Mouse (Mus musculus) CH12.LX (cell line): ENCODE results near the gene Lrig3. TPM values are rescaled to one million over a fixed set of nuclear protein-coding genes. Genes with fewer than 3 reads are reported as not detected.

Experiments used
- DNase-seq: peaks from one replicate; pipeline ENCODE4 v3.0.0-alpha.2; 2013; ENCODE audit errors: extremely low read depth
- H3K27ac ChIP-seq: 2 replicates; pipeline ENCODE4 v1.5.1; 2012; ENCODE audit warnings: low read depth, mild to moderate bottlenecking, control low read depth, moderate library complexity; ENCODE audit not compliant: insufficient read depth
- H3K27me3 ChIP-seq: replicated peaks from 2 replicates; pipeline ENCODE3; 2012; ENCODE audit warnings: inconsistent platforms
- H3K36me3 ChIP-seq, 2 experiments: replicated peaks in 1 of 2; 2 replicates each; pipeline versions ENCODE3 to v1.6.1; 2012; ENCODE audit warnings: inconsistent platforms in 1 of 2, low read length in 1 of 2, mild to moderate bottlenecking in 1 of 2, mixed read lengths in 1 of 2, moderate library complexity in 1 of 2; ENCODE audit not compliant: control insufficient read depth in 1 of 2, insufficient read depth in 1 of 2
- H3K4me1 ChIP-seq, 2 experiments: 2 replicates each; pipeline ENCODE4 v1.6.1; 2012; ENCODE audit warnings: inconsistent platforms in 1 of 2, moderate library complexity in 1 of 2; ENCODE audit not compliant: insufficient read depth in 2 of 2, control insufficient read depth in 1 of 2
- H3K4me2 ChIP-seq: 2 replicates; pipeline ENCODE4 v1.6.1; 2012; ENCODE audit warnings: low read depth, mild to moderate bottlenecking, control low read depth; ENCODE audit not compliant: poor library complexity, insufficient read depth, severe bottlenecking
- H3K4me3 ChIP-seq, 3 experiments: fragments of 150-350 bp in 1 of 3; sonication (generic) in 1 of 3; replicated peaks in 1 of 3; 2 replicates each; pipeline versions ENCODE3 to v1.5.1; 2011 to 2012; ENCODE audit warnings: low read depth in 2 of 3, low read length in 2 of 3, mild to moderate bottlenecking in 2 of 3, moderate library complexity in 2 of 3, control low read depth in 1 of 3, improper control_type of control experiment in 1 of 3, inconsistent platforms in 1 of 3, mixed read lengths in 1 of 3; ENCODE audit not compliant: poor library complexity in 1 of 3
- H3K79me2 ChIP-seq: replicated peaks from 2 replicates; pipeline ENCODE4 v1.6.1; 2012; ENCODE audit warnings: mild to moderate bottlenecking, moderate library complexity; ENCODE audit not compliant: control insufficient read depth, poor library complexity, insufficient read depth, severe bottlenecking; ENCODE audit errors: extremely low read depth
- H3K9ac ChIP-seq: 2 replicates; pipeline ENCODE4 v1.6.1; 2012; ENCODE audit warnings: low read depth, mild to moderate bottlenecking, control low read depth, moderate library complexity; ENCODE audit not compliant: insufficient read depth
- H3K9me3 ChIP-seq: replicated peaks from 2 replicates; pipeline ENCODE3; 2012; ENCODE audit warnings: low read length, inconsistent platforms, mixed read lengths
- E2F4 ChIP-seq: IDR thresholded peaks from 2 replicates; pipeline ENCODE4 v1.6.1; 2011; ENCODE audit warnings: low read depth, low read length, improper control_type of control experiment; ENCODE audit not compliant: insufficient replicate concordance
- ELF1 ChIP-seq: IDR thresholded peaks from 2 replicates; pipeline ENCODE4 v1.6.1; 2014; ENCODE audit warnings: low read depth, mild to moderate bottlenecking, inconsistent platforms, low read length, improper control_type of control experiment
- EP300 ChIP-seq: IDR thresholded peaks from 2 replicates; pipeline ENCODE4 v1.6.1; 2011; ENCODE audit warnings: low read length, improper control_type of control experiment
- ETS1 ChIP-seq: conservative IDR thresholded peaks from 2 replicates; pipeline ENCODE4 v1.6.1; 2012; ENCODE audit warnings: low read depth, mild to moderate bottlenecking, inconsistent platforms, low read length, improper control_type of control experiment, moderate library complexity
- GABPA ChIP-seq: IDR thresholded peaks from 2 replicates; pipeline ENCODE4 v1.6.1; 2012; ENCODE audit warnings: low read depth, low read length, improper control_type of control experiment, inconsistent platforms; ENCODE audit not compliant: insufficient replicate concordance
- HCFC1 ChIP-seq: IDR thresholded peaks from 2 replicates; pipeline ENCODE4 v1.6.1; 2012; ENCODE audit warnings: low read depth, mild to moderate bottlenecking, inconsistent platforms, low read length, improper control_type of control experiment
- IRF4 ChIP-seq: IDR thresholded peaks from 2 replicates; pipeline ENCODE4 v1.6.1; 2014; ENCODE audit warnings: low read depth, mild to moderate bottlenecking, inconsistent platforms, low read length, improper control_type of control experiment
- KAT2A ChIP-seq: IDR thresholded peaks from 2 replicates; pipeline ENCODE4 v1.6.1; 2012; ENCODE audit warnings: low read length, improper control_type of control experiment, inconsistent platforms; ENCODE audit not compliant: insufficient replicate concordance
- MAX ChIP-seq: IDR thresholded peaks from 2 replicates; pipeline ENCODE4 v1.6.1; 2011; ENCODE audit warnings: low read length, improper control_type of control experiment
- MAZ ChIP-seq: IDR thresholded peaks from 2 replicates; pipeline ENCODE4 v1.6.1; 2012; ENCODE audit warnings: low read depth, mild to moderate bottlenecking, inconsistent platforms, low read length, improper control_type of control experiment, moderate library complexity
- MEF2A ChIP-seq: IDR thresholded peaks from 2 replicates; pipeline ENCODE4 v1.6.1; 2014; ENCODE audit warnings: low read depth, mild to moderate bottlenecking, inconsistent platforms, low read length, improper control_type of control experiment, borderline replicate concordance
- MXI1 ChIP-seq: IDR thresholded peaks from 2 replicates; pipeline ENCODE4 v1.6.1; 2011; ENCODE audit warnings: mild to moderate bottlenecking, low read depth, low read length, improper control_type of control experiment
- MYC ChIP-seq: IDR thresholded peaks from 2 replicates; pipeline ENCODE4 v1.6.1; 2011; ENCODE audit warnings: low read depth, mild to moderate bottlenecking, improper control_type of control experiment, low read length
- NELFE ChIP-seq: IDR thresholded peaks from 2 replicates; pipeline ENCODE4 v1.6.1; 2011; ENCODE audit warnings: low read depth, low read length, improper control_type of control experiment
- NRF1 ChIP-seq: IDR thresholded peaks from 2 replicates; pipeline ENCODE4 v1.6.1; 2014; ENCODE audit warnings: low read depth, mild to moderate bottlenecking, inconsistent platforms, low read length, improper control_type of control experiment, moderate library complexity
- PAX5 ChIP-seq: IDR thresholded peaks from 2 replicates; pipeline ENCODE4 v1.6.1; 2012; ENCODE audit warnings: low read length, inconsistent platforms, mixed read lengths
- POLR2A ChIP-seq: IDR thresholded peaks from 2 replicates; pipeline ENCODE4 v1.6.1; 2011; ENCODE audit warnings: low read depth, mild to moderate bottlenecking, improper control_type of control experiment, low read length
- POLR2AphosphoS2 ChIP-seq: IDR thresholded peaks from 2 replicates; pipeline ENCODE4 v1.6.1; 2011; ENCODE audit warnings: low read depth, low read length, improper control_type of control experiment
- RAD21 ChIP-seq: IDR thresholded peaks from 2 replicates; pipeline ENCODE4 v1.6.1; 2011; ENCODE audit warnings: low read depth, mild to moderate bottlenecking, low read length, improper control_type of control experiment, moderate library complexity
- SIN3A ChIP-seq: IDR thresholded peaks from 2 replicates; pipeline ENCODE4 v1.6.1; 2012; ENCODE audit warnings: low read length, improper control_type of control experiment, inconsistent platforms
- SMC3 ChIP-seq: IDR thresholded peaks from 2 replicates; pipeline ENCODE4 v1.6.1; 2011; ENCODE audit warnings: low read depth, low read length, improper control_type of control experiment
- TCF12 ChIP-seq: IDR thresholded peaks from 2 replicates; pipeline ENCODE4 v1.6.1; 2014; ENCODE audit warnings: low read depth, mild to moderate bottlenecking, inconsistent platforms, low read length, improper control_type of control experiment
- UBTF ChIP-seq: IDR thresholded peaks from 2 replicates; pipeline ENCODE4 v1.6.1; 2012; ENCODE audit warnings: low read depth, mild to moderate bottlenecking, inconsistent platforms, low read length, improper control_type of control experiment, moderate library complexity
- USF2 ChIP-seq: conservative IDR thresholded peaks from 2 replicates; pipeline ENCODE4 v1.6.1; 2011; ENCODE audit warnings: low read depth, low read length, improper control_type of control experiment
- ZC3H11A ChIP-seq: IDR thresholded peaks from 2 replicates; pipeline ENCODE4 v1.6.1; 2012; ENCODE audit warnings: low read depth, mild to moderate bottlenecking, inconsistent platforms, low read length, improper control_type of control experiment
- ZKSCAN1 ChIP-seq: IDR thresholded peaks from 2 replicates; pipeline ENCODE4 v1.6.1; 2012; ENCODE audit warnings: low read depth, inconsistent platforms, low read length, improper control_type of control experiment, borderline replicate concordance
- ZMIZ1 ChIP-seq: IDR thresholded peaks from 2 replicates; pipeline ENCODE4 v1.6.1; 2012; ENCODE audit warnings: low read depth, mild to moderate bottlenecking, inconsistent platforms, low read length, improper control_type of control experiment
- ZNF384 ChIP-seq: IDR thresholded peaks from 2 replicates; pipeline ENCODE4 v1.6.1; 2012; ENCODE audit warnings: low read depth, low read length, improper control_type of control experiment, inconsistent platforms
- dilution Hi-C: fragments of 300-500 bp; cut with MboI; formaldehyde crosslinking; loops from 2 replicates; pipeline ENCODE4 v1.14.3; 2020; ENCODE audit warnings: low sequenced_read_pairs; ENCODE audit not compliant: extremely low pct_unique_long_range_greater_than_20kb, extremely low pct_ligation_motif_present
- in situ Hi-C: fragments of 300-500 bp; cut with MboI; formaldehyde crosslinking; loops from 3 replicates; pipeline ENCODE4 v1.14.3; 2019; ENCODE audit warnings: low sequenced_read_pairs, low pct_ligation_motif_present, low pct_unique_long_range_greater_than_20kb, mixed read lengths
- polyA plus RNA-seq: library from polyadenylated mRNA; unstranded; fragments of >175 nt; gene quantifications from 2 replicates; pipeline ENCODE4 v1.2.1, GENCODE M21; 2012; ENCODE audit warnings: low read depth; ENCODE audit not compliant: insufficient read length
- total RNA-seq, 2 experiments: library from RNA; depleted of rRNA; stranded (reverse); fragments of 300-350 nt in 1 of 2; fragments of >200 nt in 1 of 2; gene quantifications; 2 replicates each; pipeline ENCODE4 v1.2.3; 2012 to 2014

Lrig3 gene
- total and polyA plus RNA-seq, 3 experiments = not detected

GRCm38 (mm10) chr10:125917436-125917871 is 48.5 kb upstream of the Lrig3 start:
- H3K36me3 ChIP-seq = no peaks in the 10 kb centered on the region
- TF ChIP-seq POLR2A (no peak), NELFE (no peak), MEF2A (no peak), ELF1 (no peak), ZMIZ1 (no peak), GABPA (no peak), NRF1 (no peak), UBTF (no peak), EP300 (no peak), USF2 (no peak), MXI1 (no peak), MAZ (no peak), RAD21 (no peak), MAX (no peak), IRF4 (no peak), E2F4 (no peak)
- in situ Hi-C loops = no loop called here
- no peak overlapping the region for H3K4me2 ChIP-seq
- no peaks in the 10 kb centered on the region for H3K79me2 ChIP-seq
- no peaks in the 10 kb centered on the region for H3K27me3 ChIP-seq
- dilution Hi-C loops = no loop called here
- H3K9ac ChIP-seq = no peak overlapping the region
- no peak for DNase-seq
- H3K4me1 ChIP-seq = no peaks in the 10 kb centered on the region
- peaks cover 54% of the 10 kb centered on the region for H3K9me3 ChIP-seq
- no peak overlapping the region for H3K4me3 ChIP-seq
- H3K27ac ChIP-seq = no peak overlapping the region

GRCm38 (mm10) chr10:125918994-125919393 is 47.0 kb upstream of the Lrig3 start:
- DNase-seq = no peak
- no peaks in the 10 kb centered on the region for H3K79me2 ChIP-seq
- TF ChIP-seq GABPA = no peak
- TF ChIP-seq HCFC1 = no peak
- TF ChIP-seq MAZ = no peak
- no peak for TF ChIP-seq POLR2AphosphoS2
- no peak for TF ChIP-seq KAT2A
- TF ChIP-seq TCF12 = no peak
- TF ChIP-seq NRF1 = no peak
- no peak for TF ChIP-seq EP300
- TF ChIP-seq PAX5 = no peak
- TF ChIP-seq SMC3 = no peak
- TF ChIP-seq IRF4 = no peak
- no peak for TF ChIP-seq NELFE
- no peak for TF ChIP-seq ETS1
- TF ChIP-seq ZKSCAN1 = no peak
- no peak for TF ChIP-seq ZNF384
- no peak for TF ChIP-seq MYC
- TF ChIP-seq SIN3A = no peak
- TF ChIP-seq RAD21 = no peak
- no peak for TF ChIP-seq ZC3H11A
- no peak for TF ChIP-seq MAX
- H3K9ac ChIP-seq = no peak overlapping the region
- no peaks in the 10 kb centered on the region for H3K27me3 ChIP-seq
- H3K4me1 ChIP-seq = no peaks in the 10 kb centered on the region
- H3K4me3 ChIP-seq = no peak overlapping the region
- dilution Hi-C loops = no loop called here
- in situ Hi-C loops = no loop called here
- H3K36me3 ChIP-seq = no peaks in the 10 kb centered on the region
- H3K9me3 ChIP-seq = peaks cover 47% of the 10 kb centered on the region
- no peak overlapping the region for H3K4me2 ChIP-seq
- no peak overlapping the region for H3K27ac ChIP-seq
